Mouse (Mus musculus) liver, adult 2 months (tissue): ENCODE data around the gene Defb36.

Source experiments
- CTCF ChIP-seq: fragments of 200-500 bp; IDR thresholded peaks from 2 replicates; pipeline ENCODE4 v1.5.1; 2011; ENCODE audit warnings: low read depth, low read length, control low read depth
- POLR2A ChIP-seq: fragments of 200-500 bp; IDR thresholded peaks from 2 replicates; pipeline ENCODE4 v1.6.1; 2011; ENCODE audit warnings: low read length, control low read depth; ENCODE audit not compliant: insufficient read depth; ENCODE audit errors: extremely low read depth

DNA sequence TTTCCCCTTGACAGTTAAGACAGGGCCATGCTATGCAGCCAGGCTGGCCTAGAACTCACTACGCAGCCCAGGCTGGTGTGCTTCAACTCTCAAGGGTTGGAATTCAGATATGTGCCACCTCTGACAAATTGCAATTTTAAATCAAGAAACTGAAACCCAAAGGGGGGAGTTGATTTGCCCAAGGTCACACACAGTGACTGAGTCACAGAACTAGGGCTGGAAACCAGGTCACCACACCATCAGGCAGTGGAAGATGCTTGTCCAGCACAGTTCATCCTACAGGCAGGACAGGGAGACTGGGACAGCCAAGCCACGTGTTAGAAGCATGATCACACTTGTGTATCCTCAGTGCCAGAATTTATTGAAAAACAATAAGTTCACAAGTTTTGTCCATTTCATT lies 20.4 kb downstream of the Defb36 start:
- TF ChIP-seq POLR2A (no peak), CTCF (no peak)
